Mouse (Mus musculus): ENCODE measurements around the gene Hist1h4f. TPM values are rescaled to one million over a fixed set of nuclear protein-coding genes. Genes with fewer than 3 reads are reported as not detected.

Hist1h4f gene
- polyA plus RNA-seq, 1 experiment from 2014 or later = not detected

GRCm38 (mm10) chr13:23515826-23516620, 35.4 kb downstream of the Hist1h4f start:
- 54% methylated on average over 15 of the region's 15 CpGs for WGBS
- ATAC-seq (ENCODE audit: extremely low read depth, insufficient number of reproducible peaks, low FRiP score, low TSS enrichment) = no peak
- Histone ChIP-seq H3K27ac (replicated peaks) (0 out of 2 replicates have a peak overlapping the region, but pooled peaks have one; percentile 21), H3K4me2 (peak overlapping the region; percentile 95), H3K4me3 (peak overlapping the region; percentile 67), H3K27me3 (replicated peaks) (no peaks in the 10 kb centered on the region), H3K36me3 (no peaks in the 10 kb centered on the region), H3K9ac (peak overlapping the region; percentile 74), H3K4me1 (peaks cover 8% of the 10 kb centered on the region), H3K9me3 (no peaks in the 10 kb centered on the region)

GRCm38 (mm10) chr13:23515281-23515680, 36.2 kb downstream of the Hist1h4f start:
- no peak for ATAC-seq (ENCODE audit: extremely low read depth, insufficient number of reproducible peaks, low FRiP score, low TSS enrichment)
- H3K9ac ChIP-seq = no peak overlapping the region
- H3K4me1 ChIP-seq = peaks cover 12% of the 10 kb centered on the region
- H3K4me3 ChIP-seq = no peak overlapping the region
- WGBS = 77% methylated on average over 5 of the region's 5 CpGs
- H3K9me3 ChIP-seq = no peaks in the 10 kb centered on the region
- no peak overlapping the region for H3K4me2 ChIP-seq
- no peaks in the 10 kb centered on the region for H3K36me3 ChIP-seq
- no peaks in the 10 kb centered on the region for H3K27me3 ChIP-seq (replicated peaks)
- no peak overlapping the region for H3K27ac ChIP-seq (replicated peaks)

GRCm38 (mm10) chr13:23513517-23513916, 37.9 kb downstream of the Hist1h4f start:
- Histone ChIP-seq H3K9me3 (no peaks in the 10 kb centered on the region), H3K4me1 (peaks cover 17% of the 10 kb centered on the region), H3K9ac (no peak overlapping the region), H3K4me3 (no peak overlapping the region), H3K36me3 (no peaks in the 10 kb centered on the region), H3K27me3 (replicated peaks) (no peaks in the 10 kb centered on the region), H3K4me2 (no peak overlapping the region), H3K27ac (replicated peaks) (no peak overlapping the region)
- ATAC-seq (ENCODE audit: extremely low read depth, insufficient number of reproducible peaks, low FRiP score, low TSS enrichment) = no peak
- 88% methylated on average over 1 of the region's 1 CpGs for WGBS

GRCm38 (mm10) chr13:23510127-23510526, 41.3 kb downstream of the Hist1h4f start:
- Histone ChIP-seq H3K9me3 (no peaks in the 10 kb centered on the region), H3K4me3 (no peak overlapping the region), H3K9ac (no peak overlapping the region), H3K27ac (replicated peaks) (0 out of 2 replicates have a peak overlapping the region, but pooled peaks have one; percentile 21), H3K4me1 (peaks cover 33% of the 10 kb centered on the region), H3K4me2 (no peak overlapping the region), H3K27me3 (replicated peaks) (no peaks in the 10 kb centered on the region), H3K36me3 (no peaks in the 10 kb centered on the region)
- WGBS = 21% methylated on average over 1 of the region's 1 CpGs
- ATAC-seq (ENCODE audit: extremely low read depth, insufficient number of reproducible peaks, low FRiP score, low TSS enrichment) = no peak

- WGBS = 25% methylated on average over 14 of the region's 14 CpGs
- peaks cover 47% of the 10 kb centered on the region for H3K4me1 ChIP-seq
- H3K27ac ChIP-seq (replicated peaks) = peak overlapping the region; percentile 64
- H3K9me3 ChIP-seq = no peaks in the 10 kb centered on the region
- H3K9ac ChIP-seq = 0 out of 2 replicates have a peak overlapping the region, but pooled peaks have one; percentile 21
- H3K4me3 ChIP-seq = peak overlapping the region; percentile 47
- H3K36me3 ChIP-seq = no peaks in the 10 kb centered on the region
- H3K4me2 ChIP-seq = peak overlapping the region; percentile 73
- no peaks in the 10 kb centered on the region for H3K27me3 ChIP-seq (replicated peaks)
- ATAC-seq (ENCODE audit: extremely low read depth, insufficient number of reproducible peaks, low FRiP score, low TSS enrichment) = no peak
Observed at GRCm38 (mm10) chr13:23506819-23507515, 44.5 kb downstream of the Hist1h4f start.

- Histone ChIP-seq H3K36me3 (no peaks in the 10 kb centered on the region), H3K27me3 (replicated peaks) (no peaks in the 10 kb centered on the region), H3K9me3 (no peaks in the 10 kb centered on the region), H3K9ac (peak overlapping the region; percentile 76), H3K4me2 (peak overlapping the region; percentile 73), H3K4me3 (peak overlapping the region; percentile 47), H3K27ac (replicated peaks) (peak overlapping the region; percentile 64), H3K4me1 (peaks cover 53% of the 10 kb centered on the region)
- no peak for ATAC-seq (ENCODE audit: extremely low read depth, insufficient number of reproducible peaks, low FRiP score, low TSS enrichment)
- 8% methylated on average over 13 of the region's 13 CpGs for WGBS
Observed at GRCm38 (mm10) chr13:23506351-23506750, 45.1 kb downstream of the Hist1h4f start.

- Histone ChIP-seq H3K27me3 (replicated peaks) (no peaks in the 10 kb centered on the region), H3K9ac (peak overlapping the region; percentile 76), H3K9me3 (no peaks in the 10 kb centered on the region), H3K36me3 (no peaks in the 10 kb centered on the region), H3K4me3 (peak overlapping the region; percentile 47), H3K4me1 (peaks cover 56% of the 10 kb centered on the region), H3K4me2 (peak overlapping the region; percentile 73), H3K27ac (replicated peaks) (peak overlapping the region; percentile 64)
- no peak for ATAC-seq (ENCODE audit: extremely low read depth, insufficient number of reproducible peaks, low FRiP score, low TSS enrichment)
- WGBS = 7% methylated on average over 14 of the region's 14 CpGs
Observed at GRCm38 (mm10) chr13:23505662-23506345, 45.6 kb downstream of the Hist1h4f start.

GRCm38 (mm10) chr13:23503797-23504196, 47.7 kb downstream of the Hist1h4f start:
- H3K4me3 ChIP-seq = peak overlapping the region; percentile 13; the same call in 1 of the 2 replicates
- no peak overlapping the region for H3K27ac ChIP-seq (replicated peaks)
- no peaks in the 10 kb centered on the region for H3K9me3 ChIP-seq
- peaks cover 52% of the 10 kb centered on the region for H3K4me1 ChIP-seq
- H3K4me2 ChIP-seq = peak overlapping the region; percentile 28
- no peaks in the 10 kb centered on the region for H3K27me3 ChIP-seq (replicated peaks)
- no peak overlapping the region for H3K9ac ChIP-seq
- H3K36me3 ChIP-seq = no peaks in the 10 kb centered on the region
- WGBS = 3% methylated on average over 9 of the region's 9 CpGs
- no peak for ATAC-seq (ENCODE audit: extremely low read depth, insufficient number of reproducible peaks, low FRiP score, low TSS enrichment)

- Histone ChIP-seq H3K36me3 (no peaks in the 10 kb centered on the region), H3K4me2 (no peak overlapping the region), H3K4me1 (peaks cover 59% of the 10 kb centered on the region), H3K27me3 (replicated peaks) (no peaks in the 10 kb centered on the region), H3K9ac (no peak overlapping the region), H3K4me3 (no peak overlapping the region), H3K9me3 (no peaks in the 10 kb centered on the region), H3K27ac (replicated peaks) (no peak overlapping the region)
- no peak for ATAC-seq (ENCODE audit: extremely low read depth, insufficient number of reproducible peaks, low FRiP score, low TSS enrichment)
- WGBS = 53% methylated on average over 4 of the region's 4 CpGs
Observed at GRCm38 (mm10) chr13:23502916-23503315, 48.5 kb downstream of the Hist1h4f start.

GRCm38 (mm10) chr13:23502031-23502567, 49.3 kb downstream of the Hist1h4f start:
- Histone ChIP-seq H3K36me3 (no peaks in the 10 kb centered on the region), H3K27ac (replicated peaks) (no peak overlapping the region), H3K9me3 (no peaks in the 10 kb centered on the region), H3K4me3 (peak overlapping the region; percentile 35), H3K27me3 (replicated peaks) (no peaks in the 10 kb centered on the region), H3K4me1 (peaks cover 62% of the 10 kb centered on the region), H3K4me2 (peak overlapping the region; percentile 62), H3K9ac (peak overlapping the region; percentile 25; the same call in 1 of the 2 replicates)
- WGBS = 24% methylated on average over 9 of the region's 9 CpGs
- ATAC-seq (ENCODE audit: extremely low read depth, insufficient number of reproducible peaks, low FRiP score, low TSS enrichment) = no peak

- peak overlapping the region; percentile 62 for H3K4me2 ChIP-seq
- H3K9me3 ChIP-seq = no peaks in the 10 kb centered on the region
- peak overlapping the region; percentile 24; the same call in 1 of the 2 replicates for H3K9ac ChIP-seq
- 25% methylated on average over 5 of the region's 5 CpGs for WGBS
- H3K4me1 ChIP-seq = peaks cover 59% of the 10 kb centered on the region
- no peak for ATAC-seq (ENCODE audit: extremely low read depth, insufficient number of reproducible peaks, low FRiP score, low TSS enrichment)
- peak overlapping the region; percentile 35 for H3K4me3 ChIP-seq
- H3K36me3 ChIP-seq = no peaks in the 10 kb centered on the region
- H3K27me3 ChIP-seq (replicated peaks) = no peaks in the 10 kb centered on the region
- H3K27ac ChIP-seq (replicated peaks) = no peak overlapping the region
Observed at GRCm38 (mm10) chr13:23501511-23501910, 49.9 kb downstream of the Hist1h4f start.

All from heart, embryonic 13.5 days (tissue).